Mouse (Mus musculus): ENCODE measurements at regions not wholly inside any gene's neighbourhood (a gene's known extent, or its start where the extent isn't known, plus 50 kb on each side); places are given as distances from the start of the nearest gene placed in this dataset.

DNA sequence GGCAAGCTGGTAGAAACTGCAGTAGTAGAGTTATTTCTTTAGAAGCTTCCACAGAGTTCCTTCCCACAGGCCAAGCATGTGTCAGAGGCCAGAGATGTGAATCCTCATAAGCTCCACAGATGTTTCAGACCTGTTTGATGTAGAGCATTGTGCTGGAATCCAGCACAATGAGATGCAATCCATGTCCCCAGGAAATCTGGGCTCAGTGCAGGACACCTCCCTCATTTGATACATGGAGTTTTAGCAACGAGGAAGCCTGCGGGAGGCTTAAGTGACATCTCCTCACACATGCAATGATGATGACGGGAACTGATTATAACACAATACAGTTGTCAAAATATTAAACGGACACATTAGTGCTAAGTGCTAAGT lies 133.7 kb downstream of the Slc30a10 start:
- no peak for DNase-seq (ENCODE audit: low spot score in 2 of 2)
- Histone ChIP-seq H3K4me3 (no peak overlapping the region), H3K27ac (no peak overlapping the region)
- TF ChIP-seq CTCF (conservative IDR thresholded peaks at IDR 0.05) = no peak

GRCm38 (mm10) chr1:185596815-185597214 lies 142.2 kb downstream of the Slc30a10 start:
- H3K27ac ChIP-seq = no peak overlapping the region
- H3K4me3 ChIP-seq = no peak overlapping the region
- TF ChIP-seq CTCF (conservative IDR thresholded peaks at IDR 0.05) = no peak
- no peak for DNase-seq (ENCODE audit: low spot score in 2 of 2)

DNA sequence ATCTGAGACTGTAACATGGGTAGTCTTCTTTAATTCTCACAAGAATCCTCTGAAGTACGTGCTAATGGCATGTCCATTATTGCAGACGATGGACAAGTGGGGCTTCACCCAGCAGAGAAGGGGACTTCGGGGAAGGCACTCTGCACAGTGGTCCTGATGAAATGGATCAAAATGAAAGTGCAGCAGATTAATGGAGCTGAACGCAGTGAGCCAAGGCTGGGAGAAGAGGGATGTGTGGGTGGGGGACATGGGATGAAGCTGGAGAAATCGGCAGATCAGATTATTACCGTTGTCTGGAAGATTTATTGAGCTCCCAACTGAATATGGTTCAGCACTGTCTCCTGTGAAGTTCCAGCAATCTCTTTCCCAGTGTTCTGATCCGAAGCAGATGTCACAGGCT lies 143.9 kb downstream of the Slc30a10 start:
- Histone ChIP-seq H3K4me3 (no peak overlapping the region), H3K27ac (no peak overlapping the region)
- TF ChIP-seq CTCF (conservative IDR thresholded peaks at IDR 0.05) = no peak
- no peak for DNase-seq (ENCODE audit: low spot score in 2 of 2)

GRCm38 (mm10) chr1:185601166-185601565 lies 146.5 kb downstream of the Slc30a10 start:
- Histone ChIP-seq H3K4me3 (no peak overlapping the region), H3K27ac (no peak overlapping the region)
- DNase-seq (ENCODE audit: low spot score in 2 of 2) = no peak
- no peak for TF ChIP-seq CTCF (conservative IDR thresholded peaks at IDR 0.05)

GRCm38 (mm10) chr1:185605996-185606395 lies 151.3 kb downstream of the Slc30a10 start:
- no peak overlapping the region for H3K4me3 ChIP-seq
- no peak for DNase-seq (ENCODE audit: low spot score in 2 of 2)
- H3K27ac ChIP-seq = no peak overlapping the region
- TF ChIP-seq CTCF (conservative IDR thresholded peaks at IDR 0.05) = no peak

DNA sequence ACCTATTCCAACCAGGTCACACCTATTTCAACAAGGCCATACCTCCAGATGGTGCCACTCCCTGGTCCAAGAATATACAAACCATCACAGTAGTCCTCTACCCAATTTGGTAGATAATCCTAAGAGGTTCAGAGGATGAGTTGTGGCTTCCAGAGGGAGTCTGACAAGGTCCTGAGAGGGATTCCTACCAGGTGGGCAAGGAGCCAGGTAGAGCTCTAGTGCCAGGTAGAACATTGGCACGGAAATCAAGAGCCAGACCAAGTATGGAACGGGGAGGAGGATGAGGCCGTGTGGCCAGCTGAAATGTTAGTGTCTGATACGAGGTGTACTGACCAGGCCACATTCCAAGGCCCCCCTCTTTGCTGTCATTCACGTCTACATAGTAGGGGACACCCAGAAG lies 153.0 kb downstream of the Slc30a10 start:
- H3K4me3 ChIP-seq = no peak overlapping the region
- TF ChIP-seq CTCF (conservative IDR thresholded peaks at IDR 0.05) = no peak
- no peak overlapping the region for H3K27ac ChIP-seq
- no peak for DNase-seq (ENCODE audit: low spot score in 2 of 2)

- no peak overlapping the region for H3K4me3 ChIP-seq
These were observed 153.8 kb downstream of the Slc30a10 start for GRCm38 (mm10) chr1:185608440-185608839.

GRCm38 (mm10) chr1:185610586-185610985 lies 155.9 kb downstream of the Slc30a10 start:
- H3K27ac ChIP-seq = no peak overlapping the region
- no peak for TF ChIP-seq CTCF (conservative IDR thresholded peaks at IDR 0.05)
- DNase-seq (ENCODE audit: low spot score in 2 of 2) = no peak
- no peak overlapping the region for H3K4me3 ChIP-seq

More at GRCm38 (mm10) chr1:185608440-185608839, 153.8 kb downstream of the Slc30a10 start:
- no peak for TF ChIP-seq CTCF (conservative IDR thresholded peaks at IDR 0.05)
- no peak overlapping the region for H3K27ac ChIP-seq
- DNase-seq (ENCODE audit: low spot score in 2 of 2) = no peak

DNA sequence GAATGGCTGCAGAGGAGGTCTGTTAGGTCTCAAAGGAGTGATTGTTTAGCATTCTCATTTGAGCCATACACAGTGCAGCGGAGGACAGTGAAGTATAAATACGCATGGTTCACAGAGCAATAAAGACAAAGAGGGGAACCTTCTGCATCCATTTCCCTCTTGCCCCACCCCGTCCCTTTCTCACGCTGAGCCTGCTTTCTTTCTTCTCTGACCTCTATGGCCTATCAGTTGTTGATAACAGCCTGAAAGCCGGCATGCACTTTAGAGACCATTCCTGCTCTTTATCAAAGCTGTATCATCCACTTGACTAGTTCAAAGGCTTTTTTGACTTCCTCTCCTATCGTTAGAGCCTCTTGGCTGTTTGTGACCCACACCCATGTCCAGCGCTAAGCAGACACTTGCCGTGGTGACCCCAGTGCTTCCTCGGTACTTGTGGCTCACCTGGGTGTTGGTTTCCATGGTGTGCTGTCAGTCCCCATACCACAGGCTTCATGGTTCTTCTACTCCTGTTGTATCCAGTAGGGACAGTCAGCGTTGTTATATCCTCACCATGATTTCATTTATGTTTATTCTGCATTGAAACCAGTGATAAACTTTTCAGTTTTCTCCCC lies 161.3 kb downstream of the Slc30a10 start:
- DNase-seq (ENCODE audit: low spot score in 2 of 2) = no peak
- no peak overlapping the region for H3K27ac ChIP-seq
- TF ChIP-seq CTCF (conservative IDR thresholded peaks at IDR 0.05) = no peak
- H3K4me3 ChIP-seq = no peak overlapping the region

DNA sequence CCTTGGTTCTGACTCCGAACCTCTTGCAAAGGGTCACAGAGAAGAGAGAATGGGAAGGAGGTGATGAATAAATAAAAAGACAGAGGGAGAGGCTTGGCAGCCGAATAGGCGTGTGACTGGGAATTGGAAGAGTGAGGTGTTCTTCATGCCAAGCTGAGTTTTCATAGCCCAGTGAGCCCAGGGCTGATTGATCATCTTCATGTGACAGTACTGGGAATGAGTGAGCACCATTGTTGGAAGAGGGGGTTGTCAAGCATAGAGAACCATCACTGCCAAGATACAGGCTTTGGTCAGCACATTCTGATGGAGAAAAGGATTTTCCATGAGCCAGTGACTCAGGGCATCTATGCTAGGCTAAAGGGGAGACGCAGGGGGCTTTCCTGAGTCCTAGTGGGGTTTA lies 163.0 kb downstream of the Slc30a10 start:
- Histone ChIP-seq H3K27ac (no peak overlapping the region), H3K4me3 (no peak overlapping the region)
- no peak for DNase-seq (ENCODE audit: low spot score in 2 of 2)
- TF ChIP-seq CTCF (conservative IDR thresholded peaks at IDR 0.05) = no peak

GRCm38 (mm10) chr1:185619011-185619410 lies 164.4 kb downstream of the Slc30a10 start:
- TF ChIP-seq CTCF (conservative IDR thresholded peaks at IDR 0.05) = no peak
- Histone ChIP-seq H3K4me3 (no peak overlapping the region), H3K27ac (no peak overlapping the region)
- DNase-seq (ENCODE audit: low spot score in 2 of 2) = no peak

DNA sequence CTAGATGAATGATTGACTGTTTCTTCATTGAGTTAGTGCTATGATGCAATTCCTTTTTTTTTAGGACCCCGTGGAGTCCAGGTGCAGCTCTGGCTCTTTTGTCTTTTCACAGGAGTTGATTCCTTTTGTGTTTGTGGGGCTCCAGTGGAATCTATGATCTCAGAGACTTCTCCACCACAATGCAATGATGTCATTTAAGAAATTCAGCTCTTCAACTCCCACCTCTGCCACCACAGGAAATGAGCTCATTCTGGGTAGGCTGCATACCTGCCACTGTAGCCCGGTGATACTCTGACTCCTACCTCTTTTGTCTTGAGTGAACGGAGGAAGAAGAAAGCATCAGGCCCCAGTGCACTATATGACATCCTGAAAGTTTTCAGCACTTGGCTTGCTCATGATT lies 173.8 kb downstream of the Slc30a10 start:
- no peak for DNase-seq (ENCODE audit: low spot score in 2 of 2)
- H3K4me3 ChIP-seq = no peak overlapping the region
- TF ChIP-seq CTCF (conservative IDR thresholded peaks at IDR 0.05) = no peak
- no peak overlapping the region for H3K27ac ChIP-seq

- DNase-seq (ENCODE audit: low spot score in 2 of 2) = no peak
- H3K27ac ChIP-seq = no peak overlapping the region
- TF ChIP-seq CTCF (conservative IDR thresholded peaks at IDR 0.05) = no peak
These were observed 175.3 kb downstream of the Slc30a10 start for GRCm38 (mm10) chr1:185629976-185630375.

GRCm38 (mm10) chr1:185638631-185639030 lies 184.0 kb downstream of the Slc30a10 start:
- H3K4me3 ChIP-seq = no peak overlapping the region
- TF ChIP-seq CTCF (conservative IDR thresholded peaks at IDR 0.05) = no peak
- no peak for DNase-seq (ENCODE audit: low spot score in 2 of 2)
- no peak overlapping the region for H3K27ac ChIP-seq

More at GRCm38 (mm10) chr1:185629976-185630375, 175.3 kb downstream of the Slc30a10 start:
- no peak overlapping the region for H3K4me3 ChIP-seq

DNA sequence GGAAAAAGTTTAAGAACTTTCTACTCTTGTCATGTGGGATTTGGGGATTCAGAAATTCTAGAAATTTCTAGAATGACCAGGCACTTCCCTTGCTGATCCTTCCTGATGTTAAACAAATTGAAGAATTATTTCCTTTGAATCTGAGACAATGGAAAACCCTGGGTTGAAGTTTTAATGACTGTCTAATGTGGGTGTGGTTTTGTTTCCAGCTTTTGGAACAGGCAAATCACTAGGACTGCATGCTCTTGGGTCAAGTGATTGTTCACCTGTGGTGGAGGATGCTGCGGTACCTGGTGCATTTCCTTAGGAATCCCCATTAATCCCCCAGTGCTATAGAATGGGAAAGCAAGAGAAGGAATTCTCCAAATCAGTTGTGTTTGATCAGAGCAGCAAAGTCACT lies 184.8 kb downstream of the Slc30a10 start:
- no peak for DNase-seq (ENCODE audit: low spot score in 2 of 2)
- no peak overlapping the region for H3K4me3 ChIP-seq
- no peak overlapping the region for H3K27ac ChIP-seq
- no peak for TF ChIP-seq CTCF (conservative IDR thresholded peaks at IDR 0.05)
